Mouse (Mus musculus) hindbrain, postnatal 0 days (tissue): Measurements from ENCODE around the gene Armh1. TPM values are rescaled to one million over a fixed set of nuclear protein-coding genes. Genes with fewer than 3 reads are reported as not detected.

Experiments
- ATAC-seq: fragments of 200-750 bp; cut with Nextera tagmentation; 2 replicates; pipeline ENCODE4 v1.8.0; 2017; ENCODE audit warnings: mild to moderate bottlenecking, moderate TSS enrichment, moderate library complexity
- DNase-seq: peaks from one replicate; pipeline ENCODE4 v3.0.0-alpha.2; 2015; ENCODE audit warnings: low spot score
- H3K27ac ChIP-seq: fragments of 300-500 bp; sonication (generic); 2 replicates; pipeline ENCODE4 v1.5.1; 2014; ENCODE audit warnings: mild to moderate bottlenecking
- H3K27me3 ChIP-seq: fragments of 300-500 bp; sonication (generic); 2 replicates; pipeline ENCODE4 v1.6.1; 2014; ENCODE audit warnings: low read length, mixed read lengths; ENCODE audit not compliant: insufficient read depth
- H3K36me3 ChIP-seq: fragments of 300-500 bp; sonication (generic); 2 replicates; pipeline ENCODE4 v1.6.1; 2014; ENCODE audit warnings: low read length, mixed read lengths; ENCODE audit not compliant: insufficient read depth
- H3K4me1 ChIP-seq: fragments of 300-500 bp; sonication (generic); 2 replicates; pipeline ENCODE4 v1.6.1; 2014; ENCODE audit warnings: antibody characterized with exemption, low read length, mixed read lengths; ENCODE audit not compliant: insufficient read depth
- H3K4me2 ChIP-seq: fragments of 300-500 bp; sonication (generic); 2 replicates; pipeline ENCODE4 v1.6.1; 2014; ENCODE audit warnings: low read depth, mild to moderate bottlenecking, low read length, moderate library complexity, mixed read lengths
- H3K4me3 ChIP-seq: fragments of 300-500 bp; sonication (generic); 2 replicates; pipeline ENCODE4 v1.5.1; 2014; ENCODE audit warnings: low read length
- H3K9ac ChIP-seq: fragments of 300-500 bp; sonication (generic); replicated peaks from 2 replicates; pipeline ENCODE4 v1.6.1; 2014; ENCODE audit warnings: mild to moderate bottlenecking, low read length, moderate library complexity, mixed read lengths
- H3K9me3 ChIP-seq: fragments of 300-500 bp; sonication (generic); 2 replicates; pipeline ENCODE4 v1.6.1; 2016; ENCODE audit warnings: low read length, mixed read lengths
- CTCF ChIP-seq: IDR thresholded peaks from 2 replicates; pipeline ENCODE4 v1.5.1; 2016; ENCODE audit warnings: antibody characterized with exemption, control low read depth, low read depth
- WGBS: fragments of 180-500 bp; shearing (Covaris S2); extraction: QIAGEN DNeasy Blood & Tissue Kit; methylation state at CpG from one replicate; pipeline ENCODE4 v1.1.7; 2014; 5-methylcytosine and 5-hydroxymethylcytosine counted together
- polyA plus RNA-seq: library from polyadenylated mRNA; unstranded; fragments of >200 nt; fragmentation: Nextera tagmentation; extraction: Ambion mirVana; gene quantifications from 2 replicates; pipeline ENCODE4 v1.2.1, GENCODE M21; 2015
- total RNA-seq: library from RNA; depleted of rRNA; stranded (reverse); fragments of >200 nt; gene quantifications from 2 replicates; pipeline ENCODE4 v1.2.3, GENCODE M21; 2014

Gene Armh1
- total and polyA plus RNA-seq, 2 experiments from 2014 or later = 3.0 to 3.6 TPM

DNA sequence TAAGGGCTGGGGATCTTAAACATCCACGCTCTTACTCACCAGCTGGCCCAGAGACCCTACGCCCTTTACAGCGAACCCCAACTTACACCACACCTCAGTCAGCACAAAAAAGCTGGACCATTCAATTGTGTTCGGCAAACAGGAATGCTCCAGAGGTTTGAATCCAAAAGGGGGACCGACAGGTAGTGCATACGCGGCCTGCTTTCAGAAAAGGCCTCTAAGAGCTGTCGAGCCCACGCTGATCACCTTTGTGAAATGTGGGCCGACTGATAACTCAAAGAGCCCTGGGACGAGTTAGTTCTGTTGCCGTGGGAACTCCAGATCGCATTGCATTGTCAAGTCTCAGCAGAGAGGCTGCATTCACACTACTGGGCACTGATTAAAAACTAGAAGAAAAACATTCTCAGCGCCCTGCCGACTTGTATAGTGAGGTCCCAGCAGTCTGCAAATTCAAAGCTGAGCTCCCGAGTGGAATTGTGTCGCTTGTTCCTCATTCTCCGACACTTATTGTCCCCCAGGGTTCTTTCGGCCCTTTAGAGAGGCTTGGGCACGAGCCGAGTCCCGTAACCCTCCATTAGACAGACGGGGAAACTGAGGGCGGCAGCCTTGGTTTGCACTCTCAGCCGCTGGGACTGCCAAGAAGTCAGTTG lies 36.5 kb upstream of the Armh1 start:
- H3K9ac ChIP-seq = peak overlapping the region; percentile 81
- H3K4me1 ChIP-seq = peaks cover 10% of the 10 kb centered on the region
- peak; percentile 51 for DNase-seq
- TF ChIP-seq CTCF = no peak
- ATAC-seq = peak; percentile 13; the same call in 1 of the 2 replicates
- H3K9me3 ChIP-seq = no peaks in the 10 kb centered on the region
- H3K27me3 ChIP-seq = no peaks in the 10 kb centered on the region
- H3K4me3 ChIP-seq = peak overlapping the region; percentile 67
- peak overlapping the region; percentile 66 for H3K4me2 ChIP-seq
- peaks cover 15% of the 10 kb centered on the region; the same call in 1 of the 2 replicates for H3K36me3 ChIP-seq
- WGBS = 14% methylated on average over 25 of the region's 25 CpGs
- H3K27ac ChIP-seq = peak overlapping the region; percentile 96

DNA sequence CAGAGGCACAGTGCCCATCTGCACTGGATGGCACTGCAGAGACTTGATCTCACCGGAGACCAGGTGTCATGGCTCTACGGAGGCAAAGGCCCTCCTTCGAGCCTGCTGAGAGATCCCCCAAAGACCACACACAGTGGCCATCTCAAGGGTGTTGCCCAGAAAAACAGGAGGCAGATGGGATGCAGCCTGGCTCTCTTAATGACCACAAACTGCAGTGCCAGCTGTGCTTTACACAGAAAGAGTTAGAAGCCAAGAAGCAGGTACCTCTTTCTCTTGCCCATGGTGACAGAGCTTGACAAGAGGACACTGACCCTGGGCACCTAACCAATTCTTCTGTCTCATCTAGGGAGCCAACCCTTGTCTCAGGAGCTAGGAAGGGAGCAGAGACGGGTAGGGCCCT lies 32.4 kb upstream of the Armh1 start:
- Histone ChIP-seq H3K27me3 (no peaks in the 10 kb centered on the region; the same call in 1 of the 2 replicates), H3K9ac (0 out of 2 replicates have a peak overlapping the region, but pooled peaks have one; percentile 7), H3K36me3 (peaks cover 22% of the 10 kb centered on the region; the same call in 1 of the 2 replicates), H3K27ac (peak overlapping the region; percentile 54; the same call in 1 of the 2 replicates), H3K9me3 (no peaks in the 10 kb centered on the region), H3K4me1 (peaks cover 10% of the 10 kb centered on the region), H3K4me3 (no peak overlapping the region), H3K4me2 (no peak overlapping the region)
- DNase-seq (no peak), ATAC-seq (no peak)
- 29% methylated on average over 4 of the region's 4 CpGs for WGBS
- no peak for TF ChIP-seq CTCF

DNA sequence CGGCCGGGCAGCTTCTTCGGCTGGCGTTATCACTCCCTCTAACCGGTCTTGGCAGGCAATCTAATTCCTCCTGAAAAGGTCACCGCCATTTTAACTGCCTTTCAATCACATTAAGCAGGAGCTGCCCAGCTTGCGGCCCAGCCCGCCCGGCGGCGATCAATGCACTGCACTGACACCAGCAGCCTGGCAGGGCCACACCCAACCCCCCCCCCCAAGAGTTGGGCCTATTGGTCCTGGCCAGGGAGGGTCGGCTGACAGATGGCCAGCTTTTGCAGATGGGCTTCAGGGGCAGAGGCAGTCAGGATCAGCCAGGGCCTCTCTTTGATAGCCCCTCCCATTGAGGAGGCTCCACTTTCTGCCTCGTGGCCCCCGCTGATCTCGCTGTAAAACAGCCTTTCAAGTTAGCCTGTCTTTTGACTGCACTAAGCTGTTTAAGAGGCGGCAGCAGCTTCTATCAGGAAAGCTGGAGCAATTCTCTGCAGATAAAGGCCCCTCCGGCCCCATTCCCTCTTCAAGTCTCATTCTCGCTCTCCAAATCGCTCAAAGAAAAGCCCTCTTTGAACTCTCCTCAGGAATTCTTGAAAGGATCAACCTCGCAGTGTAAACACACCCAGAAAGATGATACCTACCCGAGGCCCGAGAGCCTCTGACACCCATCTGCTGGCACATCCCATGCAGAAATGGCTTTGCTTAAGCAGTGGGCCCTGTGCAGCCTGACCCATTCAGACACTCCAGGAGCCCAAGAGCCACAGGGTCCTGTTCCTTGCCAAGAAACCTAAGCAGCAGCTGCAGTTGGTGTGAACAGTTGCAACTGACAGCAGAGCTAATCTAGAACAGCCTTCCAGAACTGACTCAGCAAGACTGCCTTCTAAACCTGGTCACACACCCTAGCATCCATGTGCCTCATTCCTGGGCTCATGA lies 31.6 kb upstream of the Armh1 start:
- peak; percentile 69 for DNase-seq
- H3K27ac ChIP-seq = peak overlapping the region; percentile 54
- WGBS = 26% methylated on average over 22 of the region's 22 CpGs
- H3K9me3 ChIP-seq = no peaks in the 10 kb centered on the region
- H3K27me3 ChIP-seq = no peaks in the 10 kb centered on the region; the same call in 1 of the 2 replicates
- no peak overlapping the region for H3K4me2 ChIP-seq
- peaks cover 22% of the 10 kb centered on the region; the same call in 1 of the 2 replicates for H3K36me3 ChIP-seq
- no peak overlapping the region for H3K9ac ChIP-seq
- ATAC-seq = peak; percentile 61
- TF ChIP-seq CTCF = no peak
- peaks cover 10% of the 10 kb centered on the region for H3K4me1 ChIP-seq
- no peak overlapping the region for H3K4me3 ChIP-seq

DNA sequence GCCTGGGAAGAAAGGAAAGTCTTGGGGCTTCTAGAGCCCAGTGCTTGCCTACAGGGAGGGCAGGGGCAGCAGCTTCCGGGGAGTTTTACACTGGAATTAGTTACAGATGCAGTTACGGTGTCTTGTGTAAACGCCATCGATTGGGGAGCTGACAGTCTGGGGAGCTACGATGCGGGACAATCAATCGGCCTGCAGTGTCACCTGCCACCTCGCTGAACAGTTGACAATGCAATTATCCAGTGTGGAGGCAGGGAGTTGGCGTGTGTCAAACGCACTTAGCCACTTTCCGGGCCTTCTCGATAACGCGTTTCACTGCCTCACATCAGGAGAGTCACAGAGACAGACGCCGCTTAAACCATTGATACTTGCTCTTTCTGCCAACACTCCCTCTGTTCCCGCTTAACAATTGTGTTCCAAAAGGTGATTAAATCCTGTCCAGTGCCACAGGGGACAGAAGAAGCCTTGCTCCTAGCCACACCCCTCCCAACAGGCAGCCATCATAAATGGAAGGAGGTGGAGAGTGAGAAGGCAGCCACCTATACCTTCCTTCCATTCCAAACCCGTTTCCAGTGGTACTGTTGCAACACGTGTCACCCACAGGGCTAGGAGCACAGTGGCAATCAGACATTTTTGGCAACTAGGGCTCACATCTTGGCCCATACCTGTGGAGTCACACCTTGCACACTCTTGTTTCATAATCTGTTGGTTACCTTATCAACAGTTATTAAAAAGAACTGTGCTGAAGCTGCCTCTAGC lies 29.3 kb upstream of the Armh1 start:
- Histone ChIP-seq H3K27ac (no peak overlapping the region), H3K9ac (no peak overlapping the region), H3K4me1 (peaks cover 10% of the 10 kb centered on the region), H3K4me3 (no peak overlapping the region), H3K4me2 (no peak overlapping the region), H3K9me3 (no peaks in the 10 kb centered on the region), H3K27me3 (no peaks in the 10 kb centered on the region; the same call in 1 of the 2 replicates), H3K36me3 (peaks cover 35% of the 10 kb centered on the region; the same call in 1 of the 2 replicates)
- no peak for DNase-seq
- no peak for ATAC-seq
- TF ChIP-seq CTCF = no peak
- WGBS = 53% methylated on average over 19 of the region's 19 CpGs

DNA sequence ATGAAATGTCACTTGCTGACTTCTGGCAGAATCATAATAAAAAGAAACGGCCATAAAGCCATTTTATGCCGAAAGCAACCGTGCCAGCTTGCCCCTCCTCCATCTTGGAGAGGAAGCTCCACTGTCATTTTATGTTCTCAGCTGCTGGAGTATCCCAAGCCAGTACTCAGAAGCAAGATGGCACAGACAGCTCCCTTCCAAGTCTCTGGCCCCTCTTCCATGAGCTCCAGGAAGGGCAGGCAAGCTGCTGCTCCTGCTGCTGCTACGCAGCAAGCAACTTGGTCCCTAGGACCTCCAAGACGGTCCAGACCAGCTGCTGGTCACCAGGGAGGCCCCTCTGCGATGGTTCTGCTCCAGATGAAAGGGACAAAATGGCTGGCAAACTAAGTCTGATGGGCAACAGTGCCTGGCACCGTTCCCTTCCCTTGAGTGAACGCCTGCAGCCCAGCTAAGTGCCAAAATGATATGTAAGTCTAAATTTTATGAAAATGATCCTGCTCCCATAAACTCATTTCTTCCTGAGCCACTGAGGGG lies 28.5 kb upstream of the Armh1 start:
- TF ChIP-seq CTCF = no peak
- Histone ChIP-seq H3K4me3 (no peak overlapping the region), H3K9me3 (no peaks in the 10 kb centered on the region), H3K4me2 (no peak overlapping the region), H3K27me3 (no peaks in the 10 kb centered on the region; the same call in 1 of the 2 replicates), H3K9ac (no peak overlapping the region), H3K4me1 (peaks cover 10% of the 10 kb centered on the region), H3K27ac (no peak overlapping the region), H3K36me3 (peaks cover 38% of the 10 kb centered on the region; the same call in 1 of the 2 replicates)
- no peak for DNase-seq
- 56% methylated on average over 8 of the region's 8 CpGs for WGBS
- no peak for ATAC-seq

DNA sequence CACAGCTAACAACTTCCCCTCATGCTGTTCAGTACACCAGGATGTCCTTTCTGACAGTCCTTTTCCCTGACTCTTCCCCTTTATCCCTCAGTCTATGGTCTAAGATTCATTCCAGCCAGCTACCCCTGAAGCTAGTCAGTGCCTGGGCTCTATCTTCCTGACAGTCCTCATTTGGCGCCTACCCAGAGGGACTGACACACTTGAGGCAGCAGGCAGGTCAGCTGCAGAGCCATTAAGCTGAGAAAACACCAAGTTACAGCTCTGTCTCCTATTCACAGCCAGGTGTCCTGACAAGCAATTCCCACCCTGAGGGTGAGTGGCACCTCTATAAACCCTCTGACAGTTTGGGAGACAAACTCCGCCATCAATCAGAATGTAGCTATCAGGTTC lies 27.3 kb upstream of the Armh1 start:
- no peak overlapping the region for H3K9ac ChIP-seq
- no peak overlapping the region for H3K4me2 ChIP-seq
- no peak overlapping the region for H3K27ac ChIP-seq
- ATAC-seq = no peak
- H3K4me1 ChIP-seq = peaks cover 6% of the 10 kb centered on the region
- no peak for DNase-seq
- no peaks in the 10 kb centered on the region; the same call in 1 of the 2 replicates for H3K27me3 ChIP-seq
- peaks cover 34% of the 10 kb centered on the region; the same call in 1 of the 2 replicates for H3K36me3 ChIP-seq
- no peaks in the 10 kb centered on the region for H3K9me3 ChIP-seq
- TF ChIP-seq CTCF = no peak
- H3K4me3 ChIP-seq = no peak overlapping the region
- 77% methylated on average over 2 of the region's 2 CpGs for WGBS
